Mouse (Mus musculus): ENCODE results near the gene Dupd1. TPM values are rescaled to one million over a fixed set of nuclear protein-coding genes. Genes with fewer than 3 reads are reported as not detected.

The Dupd1 gene
- polyA plus RNA-seq, 1 experiment from 2014 or later = not detected

DNA sequence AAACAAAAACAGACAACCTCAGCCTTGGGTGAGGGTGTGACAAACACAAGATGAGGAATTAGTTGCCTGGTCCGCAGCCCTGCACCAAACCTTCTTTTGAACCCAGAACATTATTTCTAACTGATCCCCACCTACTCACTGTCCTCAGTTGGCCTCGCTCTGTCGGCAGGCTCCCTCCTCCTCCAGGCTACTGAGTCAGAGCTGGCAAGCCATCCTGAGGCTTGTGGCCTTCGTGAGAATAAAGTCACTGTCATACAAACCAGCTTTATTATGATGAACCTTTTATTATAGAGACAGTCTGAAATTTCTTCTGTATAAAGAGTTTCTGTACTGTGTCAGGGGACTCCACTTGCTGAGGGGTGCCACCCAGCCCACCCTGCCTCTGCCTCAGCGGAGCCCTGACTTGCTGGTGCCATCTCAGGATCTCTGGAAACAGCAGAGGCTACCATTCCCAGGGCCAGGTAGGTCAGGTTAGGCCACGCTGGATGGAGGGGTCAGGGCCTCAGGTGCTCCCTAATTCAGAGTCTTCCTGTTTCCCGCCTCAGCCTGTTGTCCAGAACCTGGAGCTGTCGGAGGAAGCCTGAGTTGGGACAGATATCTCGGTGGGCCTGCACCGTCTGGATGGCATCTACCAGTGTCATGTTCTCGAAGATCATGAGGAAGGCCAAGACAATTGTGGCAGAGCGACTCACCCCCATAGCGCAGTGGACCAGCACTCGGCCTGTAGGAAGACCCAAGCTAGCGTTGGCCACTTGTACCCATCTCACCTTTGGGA lies 18.9 kb upstream of the Dupd1 start:
- Histone ChIP-seq H3K9me3 (ENCODE audit: control insufficient read depth, low read length) (peaks cover 8% of the 10 kb centered on the region; the same call in 1 of the 2 replicates), H3K36me3 (replicated peaks; ENCODE audit: control insufficient read depth, insufficient read depth) (no peaks in the 10 kb centered on the region), H3K27me3 (ENCODE audit: control insufficient read depth, insufficient read depth, low read length) (no peaks in the 10 kb centered on the region), H3K27ac (no peak overlapping the region), H3K9ac (no peak overlapping the region), H3K4me1 (replicated peaks; ENCODE audit: control insufficient read depth, insufficient read depth, low read length) (no peaks in the 10 kb centered on the region), H3K4me3 (replicated peaks; ENCODE audit: low read length) (no peak overlapping the region), H3K4me2 (replicated peaks) (no peak overlapping the region)
- ATAC-seq (ENCODE audit: low FRiP score) (no peak), DNase-seq (ENCODE audit: low spot score) (no peak)
- 92% methylated on average over 15 of the region's 15 CpGs for WGBS

DNA sequence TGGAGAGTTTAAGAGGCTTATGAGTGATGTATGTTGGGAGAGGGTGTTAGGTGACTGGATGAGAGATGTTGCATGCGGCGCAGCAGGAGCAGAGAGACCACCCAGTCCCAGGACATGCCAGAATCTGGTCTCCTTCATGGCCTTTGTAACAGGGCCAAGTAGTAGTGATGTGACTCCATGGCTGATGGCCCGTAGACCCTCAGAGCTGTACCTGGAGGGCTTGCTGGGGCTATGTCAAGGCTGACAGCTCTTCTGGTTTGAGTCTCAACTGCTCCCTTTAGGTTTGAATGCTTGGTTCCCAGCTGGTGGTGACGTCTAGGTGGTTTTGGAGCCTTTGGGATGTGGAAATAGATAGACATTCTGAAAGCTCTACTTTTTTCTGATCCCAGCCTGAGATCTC lies 15.6 kb upstream of the Dupd1 start:
- Histone ChIP-seq H3K4me3 (replicated peaks; ENCODE audit: low read length) (no peak overlapping the region), H3K9me3 (ENCODE audit: control insufficient read depth, low read length) (peaks cover 8% of the 10 kb centered on the region; the same call in 1 of the 2 replicates), H3K4me1 (replicated peaks; ENCODE audit: control insufficient read depth, insufficient read depth, low read length) (no peaks in the 10 kb centered on the region), H3K27me3 (ENCODE audit: control insufficient read depth, insufficient read depth, low read length) (no peaks in the 10 kb centered on the region), H3K9ac (no peak overlapping the region), H3K4me2 (replicated peaks) (no peak overlapping the region), H3K36me3 (replicated peaks; ENCODE audit: control insufficient read depth, insufficient read depth) (no peaks in the 10 kb centered on the region), H3K27ac (no peak overlapping the region)
- ATAC-seq (ENCODE audit: low FRiP score) (no peak), DNase-seq (ENCODE audit: low spot score) (no peak)
- 91% methylated on average over 4 of the region's 4 CpGs for WGBS

DNA sequence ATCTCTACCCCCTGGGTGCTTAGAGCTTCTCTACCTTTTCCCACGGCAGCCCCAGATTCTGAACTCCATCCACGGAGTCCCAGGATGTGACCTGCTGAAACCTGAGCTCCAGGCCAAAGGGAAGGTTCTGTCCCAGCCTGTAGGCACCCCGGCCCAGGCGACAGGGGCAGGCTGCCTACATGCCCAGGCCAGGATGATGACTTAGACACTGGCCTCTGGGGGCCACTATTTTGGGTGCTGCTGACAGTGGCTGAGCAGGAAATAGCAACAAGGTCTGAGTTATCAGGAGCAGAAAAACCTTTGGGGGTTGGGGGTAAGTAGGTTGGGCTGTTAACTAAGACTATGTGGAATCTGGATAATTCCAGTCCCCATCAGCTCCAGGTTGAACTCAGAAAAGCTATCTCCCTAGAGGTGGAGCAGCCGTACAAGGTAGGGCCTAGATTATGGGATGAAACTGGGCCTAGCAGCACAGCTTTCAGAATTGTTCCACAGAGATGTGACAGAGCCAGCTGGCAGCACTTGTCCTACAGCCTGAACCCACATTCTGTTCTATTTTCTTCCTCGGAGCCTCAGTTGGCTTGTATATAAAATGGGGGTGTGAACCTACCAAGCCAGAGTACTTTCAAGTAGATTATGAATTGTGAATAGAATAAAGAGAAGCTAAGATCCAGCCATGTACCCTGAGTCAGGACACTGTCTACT lies 14.8 kb upstream of the Dupd1 start:
- H3K4me2 ChIP-seq (replicated peaks) = no peak overlapping the region
- no peak for ATAC-seq (ENCODE audit: low FRiP score)
- DNase-seq (ENCODE audit: low spot score) = no peak
- H3K4me3 ChIP-seq (replicated peaks; ENCODE audit: low read length) = no peak overlapping the region
- no peaks in the 10 kb centered on the region for H3K4me1 ChIP-seq (replicated peaks; ENCODE audit: control insufficient read depth, insufficient read depth, low read length)
- H3K27me3 ChIP-seq (ENCODE audit: control insufficient read depth, insufficient read depth, low read length) = no peaks in the 10 kb centered on the region
- peaks cover 8% of the 10 kb centered on the region; the same call in 1 of the 2 replicates for H3K9me3 ChIP-seq (ENCODE audit: control insufficient read depth, low read length)
- H3K27ac ChIP-seq = no peak overlapping the region
- WGBS = 84% methylated on average over 6 of the region's 6 CpGs
- no peak overlapping the region for H3K9ac ChIP-seq
- no peaks in the 10 kb centered on the region for H3K36me3 ChIP-seq (replicated peaks; ENCODE audit: control insufficient read depth, insufficient read depth)

DNA sequence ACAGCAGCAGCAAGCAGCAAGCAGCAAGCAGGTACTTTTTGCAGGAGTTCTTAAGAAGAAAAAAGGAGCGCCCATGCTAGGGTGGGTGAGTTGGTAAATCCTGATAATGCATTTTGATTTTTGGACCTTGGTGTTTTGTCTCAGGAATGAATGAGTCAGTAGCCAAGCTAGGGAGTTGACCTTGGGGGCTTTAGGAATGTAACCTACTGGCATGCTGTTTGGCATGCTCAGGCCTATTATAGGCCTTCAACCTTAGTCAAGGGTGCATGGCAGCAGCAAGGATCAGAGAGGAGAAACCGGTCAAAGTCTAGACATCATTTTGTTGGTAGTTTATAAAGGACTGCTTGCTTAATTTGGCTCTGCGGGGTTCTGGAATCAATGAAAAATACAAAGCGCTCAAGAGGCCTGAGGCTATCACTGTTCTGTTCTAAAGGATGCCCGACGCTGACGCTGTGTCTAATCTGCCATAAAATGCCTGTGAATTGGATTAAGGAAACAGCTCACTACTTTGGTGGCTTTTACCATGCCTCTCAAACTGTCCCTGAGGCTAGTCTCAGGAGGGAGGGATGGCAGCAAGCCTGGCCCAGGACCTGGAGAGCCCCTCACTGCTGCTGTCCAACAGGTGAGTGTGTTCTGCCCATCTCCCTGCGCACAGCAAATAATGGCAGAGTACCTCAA lies 7.8 kb upstream of the Dupd1 start:
- 51% methylated on average over 8 of the region's 8 CpGs for WGBS
- ATAC-seq (ENCODE audit: low FRiP score) (no peak), DNase-seq (ENCODE audit: low spot score) (no peak)
- H3K27ac ChIP-seq = no peak overlapping the region
- no peak overlapping the region for H3K4me2 ChIP-seq (replicated peaks)
- H3K27me3 ChIP-seq (ENCODE audit: control insufficient read depth, insufficient read depth, low read length) = no peaks in the 10 kb centered on the region
- no peak overlapping the region for H3K9ac ChIP-seq
- H3K36me3 ChIP-seq (replicated peaks; ENCODE audit: control insufficient read depth, insufficient read depth) = no peaks in the 10 kb centered on the region
- H3K4me3 ChIP-seq (replicated peaks; ENCODE audit: low read length) = no peak overlapping the region
- H3K9me3 ChIP-seq (ENCODE audit: control insufficient read depth, low read length) = no peaks in the 10 kb centered on the region
- H3K4me1 ChIP-seq (replicated peaks; ENCODE audit: control insufficient read depth, insufficient read depth, low read length) = 0 out of 2 replicates have a peak, but pooled peaks cover 4% of the 10 kb centered on the region

DNA sequence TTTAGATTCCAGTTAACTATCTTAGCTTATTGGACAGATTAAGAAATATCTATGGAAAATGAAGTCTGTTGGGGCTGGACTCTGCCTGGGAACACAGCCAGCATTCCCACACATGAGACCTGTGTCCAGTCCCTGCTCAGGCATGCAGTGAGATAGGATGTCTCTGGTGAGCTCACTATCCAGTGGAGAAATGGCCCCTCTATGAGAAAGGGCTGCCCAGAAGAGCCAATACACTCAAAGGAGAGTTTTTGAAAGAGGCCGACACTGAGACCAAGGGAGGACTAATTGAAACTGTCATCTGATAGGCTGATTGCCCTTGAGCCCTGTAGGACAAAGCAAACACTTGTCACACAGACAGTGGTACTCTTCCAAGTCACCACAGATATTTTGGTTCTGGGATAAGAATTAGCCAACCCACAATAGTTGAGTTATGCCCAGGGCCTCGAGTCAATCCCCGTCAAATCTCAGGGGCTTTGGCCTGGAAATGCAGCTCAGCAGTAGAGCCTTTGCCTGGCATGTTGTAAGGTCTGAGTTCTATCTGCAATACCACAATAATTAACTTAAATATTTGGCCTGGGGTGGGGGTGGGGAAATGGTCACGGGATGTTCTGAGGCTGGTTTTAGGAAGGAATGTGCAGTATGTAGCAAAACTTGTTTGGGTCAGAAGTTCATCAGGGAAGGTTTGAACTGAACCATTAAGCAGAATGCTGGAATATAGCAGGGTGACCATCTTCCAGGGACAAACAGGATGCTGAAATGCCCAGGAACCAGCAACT lies 6.2 kb upstream of the Dupd1 start:
- 82% methylated on average over 4 of the region's 4 CpGs for WGBS
- Histone ChIP-seq H3K4me3 (replicated peaks; ENCODE audit: low read length) (no peak overlapping the region), H3K4me2 (replicated peaks) (no peak overlapping the region), H3K9me3 (ENCODE audit: control insufficient read depth, low read length) (no peaks in the 10 kb centered on the region), H3K36me3 (replicated peaks; ENCODE audit: control insufficient read depth, insufficient read depth) (no peaks in the 10 kb centered on the region), H3K27ac (no peak overlapping the region), H3K27me3 (ENCODE audit: control insufficient read depth, insufficient read depth, low read length) (no peaks in the 10 kb centered on the region), H3K9ac (no peak overlapping the region), H3K4me1 (replicated peaks; ENCODE audit: control insufficient read depth, insufficient read depth, low read length) (0 out of 2 replicates have a peak, but pooled peaks cover 4% of the 10 kb centered on the region)
- no peak for DNase-seq (ENCODE audit: low spot score)
- no peak for ATAC-seq (ENCODE audit: low FRiP score)

DNA sequence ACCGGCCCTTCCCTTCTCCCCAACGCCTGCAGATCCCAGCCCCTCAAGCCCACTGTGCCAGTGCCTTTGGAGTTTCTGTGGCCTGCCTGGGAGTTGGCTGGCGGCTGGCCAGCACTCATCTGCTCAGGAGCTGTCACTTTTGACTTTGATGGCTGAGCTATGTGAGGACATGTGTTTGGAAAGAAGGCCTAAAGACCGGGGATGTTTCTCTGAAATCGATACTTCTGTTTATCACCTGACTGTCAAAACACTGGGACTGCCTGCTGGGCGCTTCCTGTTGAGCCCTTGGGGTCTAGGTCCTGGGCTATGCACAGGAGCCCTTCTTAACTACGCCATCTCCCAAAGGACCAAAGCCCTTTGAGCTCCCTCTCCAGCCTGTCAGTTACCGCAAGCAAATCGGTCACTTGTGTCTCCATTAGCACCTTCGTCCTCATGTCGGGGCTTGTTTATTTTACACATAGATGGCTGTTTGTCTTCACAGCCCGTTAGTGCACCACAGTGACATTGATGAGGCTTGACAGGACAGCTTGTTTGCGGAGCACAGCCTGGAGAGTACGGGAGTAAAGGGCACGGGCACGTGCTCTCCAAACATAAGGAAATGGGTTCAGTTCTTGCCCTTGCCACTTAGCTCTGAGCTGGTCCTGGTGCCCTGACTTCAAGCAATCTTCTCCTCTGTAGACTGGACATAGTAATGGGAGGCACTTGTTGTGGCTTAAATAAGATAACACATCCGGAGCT lies 5.4 kb upstream of the Dupd1 start:
- H3K27ac ChIP-seq = no peak overlapping the region
- no peaks in the 10 kb centered on the region for H3K27me3 ChIP-seq (ENCODE audit: control insufficient read depth, insufficient read depth, low read length)
- no peak overlapping the region for H3K9ac ChIP-seq
- no peak overlapping the region for H3K4me3 ChIP-seq (replicated peaks; ENCODE audit: low read length)
- H3K9me3 ChIP-seq (ENCODE audit: control insufficient read depth, low read length) = no peaks in the 10 kb centered on the region
- 0 out of 2 replicates have a peak, but pooled peaks cover 4% of the 10 kb centered on the region for H3K4me1 ChIP-seq (replicated peaks; ENCODE audit: control insufficient read depth, insufficient read depth, low read length)
- no peak overlapping the region for H3K4me2 ChIP-seq (replicated peaks)
- ATAC-seq (ENCODE audit: low FRiP score) (no peak), DNase-seq (ENCODE audit: low spot score) (no peak)
- H3K36me3 ChIP-seq (replicated peaks; ENCODE audit: control insufficient read depth, insufficient read depth) = no peaks in the 10 kb centered on the region
- 53% methylated on average over 17 of the region's 17 CpGs for WGBS

DNA sequence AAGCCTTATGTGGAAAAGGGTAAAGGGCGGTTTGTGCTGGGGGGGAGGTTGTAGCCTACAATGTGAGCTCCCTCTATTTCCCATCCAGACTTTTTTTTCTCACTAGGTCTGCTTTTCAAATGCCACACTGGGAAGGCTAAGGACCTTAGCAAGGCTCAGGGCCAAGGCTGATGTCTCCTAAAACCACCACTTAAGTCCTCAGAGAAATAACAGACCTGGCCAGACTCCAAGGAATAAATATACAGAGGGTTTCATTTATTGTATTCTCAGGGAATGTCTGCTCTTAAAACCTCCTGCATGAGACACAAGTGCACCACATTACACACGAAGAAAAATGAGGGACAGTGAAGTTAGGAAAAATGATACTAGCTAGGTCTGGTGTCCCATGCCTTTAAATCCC lies 3.1 kb downstream of the Dupd1 start:
- H3K4me3 ChIP-seq (replicated peaks; ENCODE audit: low read length) = no peak overlapping the region
- no peaks in the 10 kb centered on the region for H3K27me3 ChIP-seq (ENCODE audit: control insufficient read depth, insufficient read depth, low read length)
- no peaks in the 10 kb centered on the region for H3K36me3 ChIP-seq (replicated peaks; ENCODE audit: control insufficient read depth, insufficient read depth)
- no peaks in the 10 kb centered on the region for H3K4me1 ChIP-seq (replicated peaks; ENCODE audit: control insufficient read depth, insufficient read depth, low read length)
- H3K4me2 ChIP-seq (replicated peaks) = no peak overlapping the region
- no peaks in the 10 kb centered on the region for H3K9me3 ChIP-seq (ENCODE audit: control insufficient read depth, low read length)
- no peak overlapping the region for H3K9ac ChIP-seq
- DNase-seq (ENCODE audit: low spot score) (no peak), ATAC-seq (ENCODE audit: low FRiP score) (no peak)
- H3K27ac ChIP-seq = no peak overlapping the region
- WGBS = 89% methylated on average over 2 of the region's 2 CpGs

DNA sequence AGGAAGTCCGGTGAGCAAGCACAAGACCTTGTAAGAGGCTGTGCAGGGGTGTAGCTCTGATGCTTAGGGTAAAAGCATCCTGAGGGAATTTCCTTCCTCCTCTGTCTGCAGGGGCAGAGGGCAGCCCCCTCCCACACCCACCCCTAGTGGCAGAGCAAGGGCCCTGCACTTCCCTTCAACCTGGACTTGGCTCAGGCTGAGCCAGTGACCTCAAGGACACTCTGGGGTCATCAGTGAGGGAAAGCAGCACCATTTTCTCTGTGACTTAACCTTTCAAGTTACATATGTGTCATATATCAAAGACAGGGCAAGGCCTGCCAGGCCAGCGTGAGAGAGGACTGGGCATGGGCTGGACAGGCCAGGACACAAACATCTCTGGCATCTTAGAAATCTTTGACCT lies 4.8 kb downstream of the Dupd1 start:
- Histone ChIP-seq H3K27me3 (ENCODE audit: control insufficient read depth, insufficient read depth, low read length) (no peaks in the 10 kb centered on the region), H3K36me3 (replicated peaks; ENCODE audit: control insufficient read depth, insufficient read depth) (no peaks in the 10 kb centered on the region), H3K9me3 (ENCODE audit: control insufficient read depth, low read length) (no peaks in the 10 kb centered on the region), H3K27ac (no peak overlapping the region), H3K9ac (no peak overlapping the region), H3K4me3 (replicated peaks; ENCODE audit: low read length) (no peak overlapping the region), H3K4me1 (replicated peaks; ENCODE audit: control insufficient read depth, insufficient read depth, low read length) (no peaks in the 10 kb centered on the region), H3K4me2 (replicated peaks) (no peak overlapping the region)
- 73% methylated on average over 2 of the region's 2 CpGs for WGBS
- no peak for ATAC-seq (ENCODE audit: low FRiP score)
- DNase-seq (ENCODE audit: low spot score) = no peak

All from hindbrain, embryonic 14.5 days (tissue).